Mouse (Mus musculus) stomach, postnatal 0 days (tissue): ENCODE data around the gene Rnf151. TPM values are rescaled to one million over a fixed set of nuclear protein-coding genes. Genes with fewer than 3 reads are reported as not detected.
A peak's percentile ranks its signal among the peaks of the same experiment; 100 is the strongest.
"Not testable (repeated sequence)": the region's sequence is repeated elsewhere in the genome, so short reads cannot be mapped to it uniquely, and the experiment has no call there.

Source experiments
- ATAC-seq: fragments of 200-750 bp; cut with Nextera tagmentation; 2 replicates; pipeline ENCODE4 v1.8.0; 2017; ENCODE audit not compliant: low FRiP score, low TSS enrichment
- DNase-seq: peaks from one replicate; pipeline ENCODE4 v3.0.0-alpha.2; 2016; ENCODE audit warnings: low spot score
- H3K27ac ChIP-seq: fragments of 300-500 bp; sonication (generic); replicated peaks from 2 replicates; pipeline ENCODE4 v1.5.1; 2014; ENCODE audit warnings: mild to moderate bottlenecking, control low read depth
- H3K27me3 ChIP-seq: fragments of 300-500 bp; sonication (generic); 2 replicates; pipeline ENCODE4 v1.6.1; 2014; ENCODE audit warnings: low read length; ENCODE audit not compliant: control insufficient read depth, insufficient read depth
- H3K36me3 ChIP-seq: fragments of 300-500 bp; sonication (generic); 2 replicates; pipeline ENCODE4 v1.6.1; 2014; ENCODE audit warnings: low read length, mixed read lengths; ENCODE audit not compliant: control insufficient read depth, insufficient read depth
- H3K4me1 ChIP-seq: fragments of 300-500 bp; sonication (generic); replicated peaks from 2 replicates; pipeline ENCODE4 v1.6.1; 2014; ENCODE audit warnings: antibody characterized with exemption; ENCODE audit not compliant: control insufficient read depth, insufficient read depth
- H3K4me2 ChIP-seq: fragments of 300-500 bp; sonication (generic); replicated peaks from 2 replicates; pipeline ENCODE4 v1.6.1; 2014; ENCODE audit warnings: low read depth, mild to moderate bottlenecking, control low read depth, moderate library complexity
- H3K4me3 ChIP-seq: fragments of 300-500 bp; sonication (generic); 2 replicates; pipeline ENCODE4 v1.5.1; 2014; ENCODE audit warnings: low read depth, low read length, control low read depth
- H3K9ac ChIP-seq: fragments of 300-500 bp; sonication (generic); 2 replicates; pipeline ENCODE4 v1.6.1; 2014; ENCODE audit warnings: mild to moderate bottlenecking, low read length, control low read depth, mixed read lengths
- H3K9me3 ChIP-seq: fragments of 300-500 bp; sonication (generic); 2 replicates; pipeline ENCODE4 v1.6.1; 2016; ENCODE audit warnings: low read length; ENCODE audit not compliant: control insufficient read depth
- CTCF ChIP-seq: IDR thresholded peaks from 2 replicates; pipeline ENCODE4 v1.5.1; 2016; ENCODE audit warnings: antibody characterized with exemption, low read depth, mild to moderate bottlenecking, moderate library complexity
- EP300 ChIP-seq: optimal IDR thresholded peaks from 2 replicates; pipeline ENCODE3; 2016; ENCODE audit warnings: antibody characterized with exemption
- WGBS: fragments of 180-500 bp; shearing (Covaris S2); extraction: QIAGEN DNeasy Blood & Tissue Kit; methylation state at CpG from one replicate; pipeline ENCODE4 v1.1.7; 2014; 5-methylcytosine and 5-hydroxymethylcytosine counted together
- polyA plus RNA-seq: library from polyadenylated mRNA; unstranded; fragments of >200 nt; fragmentation: Nextera tagmentation; extraction: Ambion mirVana; gene quantifications from 2 replicates; pipeline ENCODE4 v1.2.1, GENCODE M21; 2015

Rnf151 gene
- polyA plus RNA-seq, 1 experiment from 2014 or later: 0.10 TPM

DNA sequence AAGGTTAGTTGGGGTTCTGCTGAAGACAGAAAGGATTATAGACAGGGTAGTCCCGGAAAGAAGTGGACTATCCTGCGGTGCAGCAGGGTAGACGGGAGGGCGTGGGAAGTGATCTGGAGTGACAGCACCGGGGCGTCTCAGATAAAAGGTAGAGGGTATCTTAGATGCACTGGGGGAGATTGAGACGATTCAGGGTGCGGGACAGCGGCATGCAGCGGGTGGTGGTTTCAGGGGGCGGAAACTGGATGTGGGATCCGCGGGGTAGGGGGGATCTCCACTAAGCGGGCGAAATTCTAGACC, 6.0 kb upstream of the Rnf151 start:
- Histone ChIP-seq H3K4me2 (peak overlapping the region; percentile 69), H3K27me3 (no peaks in the 10 kb centered on the region), H3K4me1 (0 out of 2 replicates have a peak, but pooled peaks cover 2% of the 10 kb centered on the region), H3K9ac (peak overlapping the region; percentile 64), H3K36me3 (peaks cover 10% of the 10 kb centered on the region), H3K4me3 (peak overlapping the region; percentile 58), H3K27ac (peak overlapping the region; percentile 73), H3K9me3 (no peaks in the 10 kb centered on the region)
- ATAC-seq: no peak
- TF ChIP-seq EP300: no peak
- no peak for TF ChIP-seq CTCF
- DNase-seq: peak; percentile 31
- under 1% methylated on average over 15 of the region's 15 CpGs for WGBS

DNA sequence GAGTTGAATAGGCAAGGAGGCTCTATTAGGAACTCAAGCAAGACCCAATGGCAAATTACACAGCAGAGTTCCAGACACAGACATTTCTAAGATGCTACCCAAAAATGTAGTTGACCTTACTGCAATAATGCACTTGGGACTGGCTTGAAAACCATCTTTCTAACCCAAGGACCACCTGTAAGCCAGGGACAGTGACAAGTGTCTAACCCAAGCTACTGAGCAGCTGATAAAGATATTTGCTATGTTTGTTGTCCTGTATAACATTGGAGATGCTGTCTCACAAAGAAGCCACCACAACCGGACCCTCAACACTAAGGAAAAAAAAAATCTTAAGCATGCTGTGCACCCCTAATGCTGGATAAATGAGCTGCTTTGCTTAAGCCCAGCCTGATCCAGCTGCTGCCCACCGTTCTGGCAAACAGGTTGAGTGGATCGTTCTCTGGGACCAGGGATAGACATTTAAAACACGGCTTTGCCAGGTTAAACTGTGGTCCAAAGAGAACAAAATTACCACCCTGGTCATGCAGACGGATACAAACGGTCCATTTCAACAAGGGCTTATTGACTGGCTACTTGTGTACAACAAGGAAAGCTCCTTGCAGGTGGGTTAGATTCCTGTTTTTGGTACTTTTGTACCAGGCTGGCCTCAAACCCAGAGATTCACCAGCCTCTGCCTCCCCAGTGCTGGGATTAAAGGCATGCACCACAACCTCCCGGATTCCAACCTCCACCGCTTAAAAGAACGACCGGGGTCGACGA, 5.4 kb upstream of the Rnf151 start:
- Histone ChIP-seq H3K9me3 (no peaks in the 10 kb centered on the region), H3K36me3 (peaks cover 10% of the 10 kb centered on the region), H3K4me2 (peak overlapping the region; percentile 69), H3K4me1 (0 out of 2 replicates have a peak, but pooled peaks cover 2% of the 10 kb centered on the region), H3K27ac (peak overlapping the region; percentile 73), H3K4me3 (peak overlapping the region; percentile 58), H3K27me3 (no peaks in the 10 kb centered on the region), H3K9ac (peak overlapping the region; percentile 64)
- under 1% methylated on average over 12 of the region's 12 CpGs for WGBS
- TF ChIP-seq EP300 (no peak), CTCF (no peak)
- no peak for DNase-seq
- no peak for ATAC-seq

DNA sequence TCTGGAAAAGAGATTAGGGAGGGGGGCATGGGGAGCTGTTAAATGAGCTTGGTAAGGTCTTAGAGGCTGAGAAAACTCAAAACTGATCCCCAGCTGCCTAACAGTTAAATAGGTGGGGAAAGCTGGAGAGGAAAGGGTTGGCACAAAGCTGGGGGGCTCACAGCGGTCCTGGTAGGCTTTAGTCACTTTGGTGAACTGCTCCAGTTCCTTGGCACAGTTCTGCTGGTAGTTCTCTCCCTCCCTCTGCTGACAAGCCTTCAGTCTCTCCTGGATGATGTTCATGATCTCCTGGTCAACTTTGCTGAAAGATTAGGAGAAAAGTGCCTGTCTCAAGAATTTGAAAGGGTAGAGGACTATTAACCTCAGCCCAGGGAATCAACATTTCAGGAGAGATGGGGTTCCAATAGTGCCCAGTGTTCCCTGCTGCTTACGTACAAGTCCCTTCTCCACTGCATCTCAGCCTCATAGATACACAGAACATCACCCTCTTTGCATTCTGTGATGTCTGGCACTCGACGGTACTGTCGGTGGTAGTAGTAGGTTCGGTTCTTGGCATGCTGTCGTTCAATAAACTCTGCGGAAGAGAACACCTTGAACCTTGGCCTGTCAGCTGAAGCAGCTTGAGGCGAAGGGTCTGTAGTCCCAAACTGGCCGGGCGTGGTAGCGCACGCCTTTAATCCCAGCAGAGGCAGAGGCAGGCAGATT, 4.5 kb upstream of the Rnf151 start:
- peaks cover 10% of the 10 kb centered on the region for H3K36me3 ChIP-seq
- H3K4me1 ChIP-seq: 0 out of 2 replicates have a peak, but pooled peaks cover 2% of the 10 kb centered on the region
- no peak overlapping the region for H3K4me3 ChIP-seq
- H3K9me3 ChIP-seq: no peaks in the 10 kb centered on the region
- peak overlapping the region; percentile 25 for H3K4me2 ChIP-seq
- ATAC-seq (no peak), DNase-seq (no peak)
- H3K27ac ChIP-seq: no peak overlapping the region
- 38% methylated on average over 13 of the region's 13 CpGs for WGBS
- H3K9ac ChIP-seq: 0 out of 2 replicates have a peak overlapping the region, but pooled peaks have one; percentile 4
- TF ChIP-seq EP300 (no peak), CTCF (no peak)
- H3K27me3 ChIP-seq: no peaks in the 10 kb centered on the region

DNA sequence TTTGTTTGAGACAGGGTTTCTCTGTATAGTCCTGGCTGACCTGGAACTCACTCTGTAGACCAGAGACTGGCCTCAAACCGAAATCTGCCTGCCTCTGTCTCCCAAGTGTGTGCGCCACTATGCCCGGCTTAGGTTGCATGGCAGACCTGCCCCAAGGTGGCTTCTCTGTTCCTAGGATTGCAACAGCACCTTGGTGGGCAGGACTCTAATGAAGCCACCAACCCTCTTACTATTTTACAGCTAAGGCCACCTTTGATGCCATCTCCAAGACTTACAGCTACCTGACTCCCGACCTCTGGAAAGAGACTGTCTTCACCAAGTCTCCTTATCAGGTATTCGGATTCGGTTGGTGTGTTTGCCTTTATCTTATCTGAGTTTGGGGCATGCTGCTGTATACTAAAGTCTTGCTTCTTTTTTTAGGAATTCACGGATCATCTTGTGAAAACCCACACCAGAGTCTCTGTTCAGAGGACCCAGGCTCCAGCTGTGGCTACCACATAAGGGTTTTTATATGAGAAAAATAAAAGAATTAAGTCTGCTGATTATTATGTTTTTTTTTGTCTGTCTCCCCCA, 3.6 kb upstream of the Rnf151 start:
- 46% methylated on average over 7 of the region's 7 CpGs for WGBS
- H3K27ac ChIP-seq: peak overlapping the region; percentile 45; the same call in 1 of the 2 replicates

DNA sequence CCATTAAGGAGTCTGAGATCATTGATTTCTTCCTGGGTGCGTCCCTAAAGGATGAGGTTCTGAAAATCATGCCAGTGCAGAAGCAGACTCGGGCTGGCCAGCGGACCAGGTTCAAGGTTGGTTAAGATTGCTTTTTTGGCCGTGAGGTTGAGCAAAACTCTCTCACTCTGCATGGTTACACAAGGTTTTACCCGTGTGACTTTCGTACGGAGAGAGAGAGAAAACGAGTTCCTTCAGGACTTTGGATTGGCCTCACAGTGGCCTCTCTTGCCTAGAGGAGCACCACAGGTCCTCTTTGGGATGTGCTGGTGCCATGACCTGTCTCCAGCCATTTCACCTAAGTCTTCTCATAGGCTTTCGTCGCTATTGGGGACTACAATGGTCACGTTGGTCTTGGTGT, 2.8 kb upstream of the Rnf151 start:
- DNase-seq, H3K27me3 ChIP-seq, H3K4me1 ChIP-seq, ATAC-seq, H3K36me3 ChIP-seq, H3K9me3 ChIP-seq: not testable (repeated sequence)
- 0% methylated on average over 11 of the region's 11 CpGs for WGBS
- peak overlapping the region; percentile 94 for H3K27ac ChIP-seq
- peak overlapping the region; percentile 50 for H3K4me3 ChIP-seq
- H3K4me2 ChIP-seq: peak overlapping the region; percentile 66
- peak overlapping the region; percentile 88 for H3K9ac ChIP-seq

More for the DNA sequence above, 3.6 kb upstream of the Rnf151 start:
- not testable (repeated sequence) for ATAC-seq, DNase-seq, H3K4me1 ChIP-seq, H3K36me3 ChIP-seq, H3K9me3 ChIP-seq, H3K27me3 ChIP-seq
- Histone ChIP-seq H3K4me3 (peak overlapping the region; percentile 50; the same call in 1 of the 2 replicates), H3K9ac (peak overlapping the region; percentile 32), H3K4me2 (peak overlapping the region; percentile 66)
